Mouse (Mus musculus) retina, postnatal 1 day (tissue): ENCODE results near the gene Pcnx4.
A peak's percentile ranks its signal among the peaks of the same experiment; 100 is the strongest.

ENCODE experiments used
- DNase-seq: peaks from one replicate; pipeline ENCODE4 v3.0.0-alpha.2; 2012

The Pcnx4 gene

GRCm38 (mm10) chr12:72536021-72536597 lies at the start of gene Pcnx4:
Gene Pcnx4, plus strand, starts transcription at chr12:72536383.
- peak; percentile 97 for DNase-seq

- no peak for DNase-seq
These were observed 48.7 kb upstream of the Pcnx4 start for GRCm38 (mm10) chr12:72487498-72487897.

GRCm38 (mm10) chr12:72489995-72490394 lies 46.2 kb upstream of the Pcnx4 start:
- no peak for DNase-seq

GRCm38 (mm10) chr12:72491063-72491719 lies 45.0 kb upstream of the Pcnx4 start:
- DNase-seq, result no peak

- no peak for DNase-seq
These were observed 39.1 kb upstream of the Pcnx4 start for GRCm38 (mm10) chr12:72496866-72497600.

- DNase-seq, result peak; percentile 11
These were observed 26.6 kb upstream of the Pcnx4 start for GRCm38 (mm10) chr12:72509606-72510005.

- DNase-seq, result peak; percentile 54
These were observed 20.7 kb upstream of the Pcnx4 start for GRCm38 (mm10) chr12:72515446-72515845.

GRCm38 (mm10) chr12:72518114-72518728 lies 18.0 kb upstream of the Pcnx4 start:
- DNase-seq, result no peak

- peak; percentile 29 for DNase-seq
These were observed 16.8 kb upstream of the Pcnx4 start for GRCm38 (mm10) chr12:72519352-72519751.

- DNase-seq, result no peak
These were observed 16.3 kb upstream of the Pcnx4 start for GRCm38 (mm10) chr12:72519855-72520254.

GRCm38 (mm10) chr12:72520645-72521044 lies 15.5 kb upstream of the Pcnx4 start:
- peak; percentile 79 for DNase-seq

- DNase-seq, result no peak
These were observed 10.6 kb upstream of the Pcnx4 start for GRCm38 (mm10) chr12:72525588-72525987.

GRCm38 (mm10) chr12:72532303-72532702 lies 3.9 kb upstream of the Pcnx4 start:
- DNase-seq, result no peak

GRCm38 (mm10) chr12:72533986-72534385 lies 2.2 kb upstream of the Pcnx4 start:
- no peak for DNase-seq

GRCm38 (mm10) chr12:72535599-72535998 lies 584 bp upstream of the Pcnx4 start:
- no peak for DNase-seq

GRCm38 (mm10) chr12:72538571-72538970 lies 2.4 kb downstream of the Pcnx4 start:
- no peak for DNase-seq

- no peak for DNase-seq
These were observed 18.2 kb downstream of the Pcnx4 start for GRCm38 (mm10) chr12:72554347-72554746.

- no peak for DNase-seq
These were observed 28.2 kb downstream of the Pcnx4 start for GRCm38 (mm10) chr12:72564281-72564795.

- no peak for DNase-seq
These were observed 45.8 kb downstream of the Pcnx4 start for GRCm38 (mm10) chr12:72582021-72582420.

GRCm38 (mm10) chr12:72583099-72583498 lies 46.9 kb downstream of the Pcnx4 start:
- DNase-seq, result no peak

- DNase-seq, result no peak
These were observed 49.2 kb downstream of the Pcnx4 start for GRCm38 (mm10) chr12:72585339-72585738.

- DNase-seq, result no peak
These were observed 56.8 kb downstream of the Pcnx4 start for GRCm38 (mm10) chr12:72592991-72593390.

- DNase-seq, result no peak
These were observed 57.8 kb downstream of the Pcnx4 start for GRCm38 (mm10) chr12:72594001-72594400.
